Mouse (Mus musculus) testis, adult 2 months (tissue): ENCODE data around the gene Akap13.

Experiments used
- CTCF ChIP-seq: fragments of 200-500 bp; IDR thresholded peaks from 2 replicates; pipeline ENCODE4 v1.5.1; 2012; ENCODE audit warnings: low read depth, mild to moderate bottlenecking, inconsistent platforms, low read length, moderate library complexity; ENCODE audit not compliant: control insufficient read depth, insufficient read depth, insufficient replicate concordance
- POLR2A ChIP-seq: fragments of 200-500 bp; IDR thresholded peaks from 2 replicates; pipeline ENCODE4 v1.6.1; 2012; ENCODE audit warnings: low read depth, mild to moderate bottlenecking, inconsistent platforms, low read length, moderate library complexity; ENCODE audit not compliant: control insufficient read depth

- TF ChIP-seq CTCF (no peak), POLR2A (no peak)
These were observed 213.1 kb downstream of the Akap13 start for GRCm38 (mm10) chr7:75668396-75668795.
